Mouse (Mus musculus) brain, embryonic 14.5 days (tissue): ENCODE data around the gene Wnk2.

Source experiments
- CTCF ChIP-seq: fragments of 200-500 bp; IDR thresholded peaks from 2 replicates; pipeline ENCODE4 v1.5.1; 2012; ENCODE audit warnings: inconsistent platforms, mild to moderate bottlenecking, moderate library complexity, borderline replicate concordance; ENCODE audit not compliant: insufficient read depth, insufficient read length; ENCODE audit errors: extremely low read depth
- POLR2A ChIP-seq: fragments of 200-500 bp; IDR thresholded peaks from 2 replicates; pipeline ENCODE4 v1.6.1; 2012; ENCODE audit warnings: mild to moderate bottlenecking, inconsistent platforms, borderline replicate concordance; ENCODE audit not compliant: poor library complexity, insufficient read depth, insufficient read length, severe bottlenecking; ENCODE audit errors: extremely low read depth

GRCm38 (mm10) chr13:49073295-49073694 is 74.5 kb downstream of the Wnk2 start:
- TF ChIP-seq CTCF (peak; percentile 15; the same call in 1 of the 2 replicates), POLR2A (no peak)
